Mouse (Mus musculus) hindbrain, embryonic 15.5 days (tissue): ENCODE measurements around the gene Olfr1215. TPM values are rescaled to one million over a fixed set of nuclear protein-coding genes. Genes with fewer than 3 reads are reported as not detected.
"Not testable (repeated sequence)": the region's sequence is repeated elsewhere in the genome, so short reads cannot be mapped to it uniquely, and the experiment has no call there.

Experiments
- ATAC-seq: fragments of 200-750 bp; cut with Nextera tagmentation; 2 replicates; pipeline ENCODE4 v1.8.0; 2017; ENCODE audit warnings: low read depth, moderate number of reproducible peaks, moderate TSS enrichment; ENCODE audit not compliant: low FRiP score
- H3K27ac ChIP-seq: fragments of 300-500 bp; sonication (generic); replicated peaks from 2 replicates; pipeline ENCODE4 v1.5.1; 2015; ENCODE audit warnings: mild to moderate bottlenecking, inconsistent platforms
- H3K27me3 ChIP-seq: fragments of 300-500 bp; sonication (generic); 2 replicates; pipeline ENCODE4 v1.6.1; 2015; ENCODE audit warnings: control low read depth, inconsistent platforms
- H3K36me3 ChIP-seq: fragments of 300-500 bp; sonication (generic); 2 replicates; pipeline ENCODE4 v1.6.1; 2015; ENCODE audit warnings: control low read depth, inconsistent platforms
- H3K4me1 ChIP-seq: fragments of 300-500 bp; sonication (generic); replicated peaks from 2 replicates; pipeline ENCODE4 v1.6.1; 2015; ENCODE audit warnings: control low read depth, inconsistent platforms
- H3K4me2 ChIP-seq: fragments of 300-500 bp; sonication (generic); 2 replicates; pipeline ENCODE4 v1.6.1; 2015; ENCODE audit warnings: moderate library complexity, mild to moderate bottlenecking, inconsistent platforms
- H3K4me3 ChIP-seq: fragments of 300-500 bp; sonication (generic); 2 replicates; pipeline ENCODE4 v1.5.1; 2015; ENCODE audit warnings: mild to moderate bottlenecking, inconsistent platforms
- H3K9ac ChIP-seq: fragments of 300-500 bp; sonication (generic); 2 replicates; pipeline ENCODE4 v1.6.1; 2015; ENCODE audit warnings: inconsistent platforms
- H3K9me3 ChIP-seq: fragments of 300-500 bp; sonication (generic); 2 replicates; pipeline ENCODE4 v1.6.1; 2016; ENCODE audit warnings: control low read depth, inconsistent platforms
- WGBS: fragments of 180-500 bp; shearing (Covaris S2); methylation state at CpG from one replicate; pipeline ENCODE4 v1.1.7; 2015; 5-methylcytosine and 5-hydroxymethylcytosine counted together
- polyA plus RNA-seq: library from polyadenylated mRNA; unstranded; fragments of >200 nt; fragmentation: Nextera tagmentation; extraction: Ambion mirVana; gene quantifications from 2 replicates; pipeline ENCODE4 v1.2.1, GENCODE M21; 2015

Olfr1215 gene
- polyA plus RNA-seq: not detected in 2 replicates

- Histone ChIP-seq H3K4me1 (no peaks in the 10 kb centered on the region), H3K9me3 (no peaks in the 10 kb centered on the region), H3K36me3 (no peaks in the 10 kb centered on the region), H3K4me2 (no peak within 1 kb of the TSS), H3K27me3 (no peaks in the 10 kb centered on the region), H3K27ac (no peak within 1 kb of the TSS), H3K9ac (no peak within 1 kb of the TSS), H3K4me3 (no peak within 1 kb of the TSS)
- 70% methylated on average over 2 of the region's 2 CpGs for WGBS
- ATAC-seq: no peak
Measured at GRCm38 (mm10) chr2:89006873-89007272, at the start of gene Olfr1215. Gene Olfr1215, minus strand, starts transcription at chr2:89006973.

DNA sequence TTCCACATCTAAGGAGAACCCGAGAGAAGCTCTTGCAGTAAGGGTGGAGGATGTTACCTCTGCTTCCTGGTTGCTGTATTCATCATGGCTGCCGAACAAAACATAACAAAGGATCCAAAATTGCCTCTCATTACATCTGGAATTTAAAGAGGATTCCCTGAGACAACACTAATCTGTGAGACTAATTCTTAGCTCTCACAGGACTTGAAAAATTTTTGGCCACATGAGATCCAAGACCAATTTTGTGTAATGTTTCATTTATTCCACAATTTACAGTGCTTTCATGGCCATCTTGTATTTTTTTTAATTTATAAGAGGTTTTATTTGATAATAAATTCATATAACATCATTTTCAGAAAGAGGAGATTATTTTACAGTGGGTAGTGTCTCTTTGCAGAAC, 25.2 kb upstream of the Olfr1215 start, which contains the start of gene Olfr1217:
Gene Olfr1217 (minus strand): TSS at position 101 of the 400 bp plus-strand sequence.
- no peaks in the 10 kb centered on the region for H3K36me3 ChIP-seq
- no peaks in the 10 kb centered on the region for H3K9me3 ChIP-seq
- H3K4me3 ChIP-seq: no peak within 1 kb of the TSS
- no peak for ATAC-seq
- H3K27me3 ChIP-seq: no peaks in the 10 kb centered on the region
- no peaks in the 10 kb centered on the region for H3K4me1 ChIP-seq
- no peak within 1 kb of the TSS for H3K27ac ChIP-seq
- no peak within 1 kb of the TSS for H3K4me2 ChIP-seq
- 84% methylated on average over 2 of the region's 2 CpGs for WGBS
- no peak within 1 kb of the TSS for H3K9ac ChIP-seq

GRCm38 (mm10) chr2:89021436-89021835, 14.7 kb upstream of the Olfr1215 start:
- H3K36me3 ChIP-seq, H3K9me3 ChIP-seq, H3K4me2 ChIP-seq, H3K27ac ChIP-seq, H3K4me3 ChIP-seq, H3K4me1 ChIP-seq, ATAC-seq, H3K27me3 ChIP-seq, H3K9ac ChIP-seq: not testable (repeated sequence)
- 80% methylated on average over 3 of the region's 3 CpGs for WGBS

- H3K27me3 ChIP-seq: no peaks in the 10 kb centered on the region
- H3K4me2 ChIP-seq: no peak within 1 kb of the TSS
- H3K9me3 ChIP-seq: no peaks in the 10 kb centered on the region
- H3K27ac ChIP-seq: no peak within 1 kb of the TSS
- 84% methylated on average over 1 of the region's 1 CpGs for WGBS
- H3K4me1 ChIP-seq: no peaks in the 10 kb centered on the region
- H3K4me3 ChIP-seq: no peak within 1 kb of the TSS
- no peak for ATAC-seq
- H3K36me3 ChIP-seq: no peaks in the 10 kb centered on the region
- no peak within 1 kb of the TSS for H3K9ac ChIP-seq
Measured at GRCm38 (mm10) chr2:89018240-89018639, 11.5 kb upstream of the Olfr1215 start, which contains the start of gene Olfr1216. Gene Olfr1216, minus strand, starts transcription at chr2:89018340.

DNA sequence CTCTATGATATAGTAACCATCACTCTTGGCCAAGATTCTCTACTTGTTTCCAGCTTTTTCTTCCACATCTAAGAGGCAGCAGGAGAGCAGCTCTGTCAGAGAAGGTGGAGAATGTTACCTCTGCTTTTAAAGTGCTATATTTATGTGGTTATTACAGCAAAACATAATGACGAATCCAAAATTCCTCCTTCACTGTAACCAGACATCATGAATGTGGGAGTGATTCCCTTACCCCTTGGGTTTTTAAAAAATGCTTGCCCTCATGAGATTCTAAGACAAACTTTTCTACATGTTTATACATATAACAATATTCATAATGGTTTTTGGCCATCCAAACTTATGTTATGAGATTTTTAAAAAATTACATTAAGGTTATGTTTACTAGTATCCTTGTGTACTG, 14.2 kb downstream of the Olfr1215 start, which contains the start of gene Olfr1214:
Gene Olfr1214 (minus strand): TSS at position 101 of the 400 bp plus-strand sequence.
- H3K27ac ChIP-seq: no peak within 1 kb of the TSS
- H3K4me3 ChIP-seq: no peak within 1 kb of the TSS
- WGBS: 94% methylated on average over 1 of the region's 1 CpGs
- H3K9me3 ChIP-seq: no peaks in the 10 kb centered on the region
- H3K36me3 ChIP-seq: no peaks in the 10 kb centered on the region
- H3K9ac ChIP-seq: no peak within 1 kb of the TSS
- no peaks in the 10 kb centered on the region for H3K27me3 ChIP-seq
- ATAC-seq: no peak
- no peak within 1 kb of the TSS for H3K4me2 ChIP-seq
- H3K4me1 ChIP-seq: no peaks in the 10 kb centered on the region

GRCm38 (mm10) chr2:88980181-88980580, 26.6 kb downstream of the Olfr1215 start, which contains the start of gene Gm13762:
Gene Gm13762, minus strand, starts transcription at chr2:88980281.
- Histone ChIP-seq H3K4me3 (no peak within 1 kb of the TSS), H3K9me3 (no peaks in the 10 kb centered on the region), H3K27me3 (no peaks in the 10 kb centered on the region), H3K4me1 (no peaks in the 10 kb centered on the region), H3K27ac (no peak within 1 kb of the TSS), H3K9ac (no peak within 1 kb of the TSS), H3K4me2 (no peak within 1 kb of the TSS), H3K36me3 (no peaks in the 10 kb centered on the region)
- no peak for ATAC-seq
- 95% methylated on average over 1 of the region's 1 CpGs for WGBS

GRCm38 (mm10) chr2:88953669-88954068, 53.1 kb downstream of the Olfr1215 start, which contains the start of gene Olfr1212:
Gene Olfr1212, plus strand, starts transcription at chr2:88953969.
- Histone ChIP-seq H3K9ac (no peak within 1 kb of the TSS), H3K9me3 (no peaks in the 10 kb centered on the region), H3K4me3 (no peak within 1 kb of the TSS), H3K27me3 (no peaks in the 10 kb centered on the region), H3K4me1 (no peaks in the 10 kb centered on the region), H3K4me2 (no peak within 1 kb of the TSS), H3K27ac (no peak within 1 kb of the TSS), H3K36me3 (no peaks in the 10 kb centered on the region)
- no peak for ATAC-seq

Other genes with a start within 250 kb of the Olfr1215 start
- gene Olfr1199, start 246.5 kb downstream of the Olfr1215 start, polyA plus RNA-seq: not detected in 2 replicates
- not detected in 2 replicates for gene Olfr1200, start 236.5 kb downstream of the Olfr1215 start, polyA plus RNA-seq
- gene Olfr1201, start 213.9 kb downstream of the Olfr1215 start, polyA plus RNA-seq: not detected in 2 replicates
- 0.04 TPM in 1 of 2 replicates, not detected in the other for gene Olfr1202, start 192.5 kb downstream of the Olfr1215 start, polyA plus RNA-seq
- not detected in 2 replicates for gene Olfr1205, start 177.2 kb downstream of the Olfr1215 start, polyA plus RNA-seq
- gene Olfr1204, start 157.7 kb downstream of the Olfr1215 start, polyA plus RNA-seq: not detected in 2 replicates
- gene Olfr1206, start 143.7 kb downstream of the Olfr1215 start, polyA plus RNA-seq: not detected in 2 replicates
- gene Olfr1208, start 104.7 kb downstream of the Olfr1215 start, polyA plus RNA-seq: not detected in 2 replicates
- not detected in 2 replicates for gene Olfr1209, start 91.8 kb downstream of the Olfr1215 start, polyA plus RNA-seq
- not detected in 2 replicates for gene Olfr1211, start 68.9 kb downstream of the Olfr1215 start, polyA plus RNA-seq
- not detected in 2 replicates for gene Olfr1212, start 53.0 kb downstream of the Olfr1215 start, polyA plus RNA-seq
- not detected in 2 replicates for gene Gm13762, start 26.7 kb downstream of the Olfr1215 start, polyA plus RNA-seq
- gene Olfr1214, start 14.3 kb downstream of the Olfr1215 start, polyA plus RNA-seq: not detected in 2 replicates
- not detected in 2 replicates for gene Olfr1216, start 11.4 kb upstream of the Olfr1215 start, polyA plus RNA-seq
- not detected in 2 replicates for gene Olfr1217, start 25.1 kb upstream of the Olfr1215 start, polyA plus RNA-seq
- gene Olfr1218, start 54.2 kb upstream of the Olfr1215 start, polyA plus RNA-seq: not detected in 2 replicates
- gene Olfr1219, start 76.5 kb upstream of the Olfr1215 start, polyA plus RNA-seq: not detected in 2 replicates
- not detected in 2 replicates for gene Olfr1220, start 99.9 kb upstream of the Olfr1215 start, polyA plus RNA-seq
- not detected in 2 replicates for gene Olfr1221, start 110.3 kb upstream of the Olfr1215 start, polyA plus RNA-seq
- gene Olfr1222, start 126.1 kb upstream of the Olfr1215 start, polyA plus RNA-seq: not detected in 2 replicates
- gene Olfr1223, start 144.6 kb upstream of the Olfr1215 start, polyA plus RNA-seq: not detected in 2 replicates
- not detected in 2 replicates for gene Olfr1224-ps1, start 157.1 kb upstream of the Olfr1215 start, polyA plus RNA-seq
- gene Olfr1225, start 167.7 kb upstream of the Olfr1215 start, polyA plus RNA-seq: not detected in 2 replicates
- not detected in 2 replicates for gene Olfr1226, start 193.1 kb upstream of the Olfr1215 start, polyA plus RNA-seq
- not detected in 2 replicates for gene Olfr1228, start 247.1 kb upstream of the Olfr1215 start, polyA plus RNA-seq